Mouse (Mus musculus) embryonic facial prominence, embryonic 15.5 days (tissue): ENCODE measurements around the gene Gm27021. TPM values are rescaled to one million over a fixed set of nuclear protein-coding genes. Genes with fewer than 3 reads are reported as not detected.

Source experiments
- ATAC-seq: fragments of 200-750 bp; cut with Nextera tagmentation; 2 replicates; pipeline ENCODE4 v1.8.0; 2017; ENCODE audit warnings: low read depth, moderate TSS enrichment; ENCODE audit not compliant: insufficient number of reproducible peaks, low FRiP score, low TSS enrichment
- H3K27ac ChIP-seq: fragments of 300-500 bp; sonication (generic); replicated peaks from 2 replicates; pipeline ENCODE4 v1.5.1; 2015; ENCODE audit warnings: mild to moderate bottlenecking, inconsistent platforms
- H3K27me3 ChIP-seq: fragments of 300-500 bp; sonication (generic); 2 replicates; pipeline ENCODE4 v1.6.1; 2015; ENCODE audit warnings: inconsistent platforms
- H3K36me3 ChIP-seq: fragments of 300-500 bp; sonication (generic); 2 replicates; pipeline ENCODE4 v1.6.1; 2015; ENCODE audit warnings: mild to moderate bottlenecking, inconsistent platforms
- H3K4me1 ChIP-seq: fragments of 300-500 bp; sonication (generic); 2 replicates; pipeline ENCODE4 v1.6.1; 2015; ENCODE audit warnings: inconsistent platforms
- H3K4me2 ChIP-seq: fragments of 300-500 bp; sonication (generic); replicated peaks from 2 replicates; pipeline ENCODE4 v1.6.1; 2015; ENCODE audit warnings: mild to moderate bottlenecking, inconsistent platforms
- H3K4me3 ChIP-seq: fragments of 300-500 bp; sonication (generic); replicated peaks from 2 replicates; pipeline ENCODE4 v1.5.1; 2015; ENCODE audit warnings: mild to moderate bottlenecking, inconsistent platforms
- H3K9ac ChIP-seq: fragments of 300-500 bp; sonication (generic); 2 replicates; pipeline ENCODE4 v1.6.1; 2015; ENCODE audit warnings: inconsistent platforms
- H3K9me3 ChIP-seq: fragments of 300-500 bp; sonication (generic); replicated peaks from 2 replicates; pipeline ENCODE4 v1.6.1; 2016; ENCODE audit warnings: inconsistent platforms
- WGBS: fragments of 180-500 bp; shearing (Covaris S2); methylation state at CpG from one replicate; pipeline ENCODE4 v1.1.7; 2015; 5-methylcytosine and 5-hydroxymethylcytosine counted together
- polyA plus RNA-seq: library from polyadenylated mRNA; unstranded; fragments of >200 nt; fragmentation: Nextera tagmentation; extraction: Ambion mirVana; gene quantifications from 2 replicates; pipeline ENCODE4 v1.2.1, GENCODE M21; 2015

Gene Gm27021
- polyA plus RNA-seq, 1 experiment from 2014 or later, result 6.2 TPM

GRCm38 (mm10) chr8:120668374-120668905 is 561 bp upstream of the Gm27021 start, which contains the start of gene Emc8:
Gene Emc8, minus strand, starts transcription at chr8:120668573.
- Histone ChIP-seq H3K4me2 (peak within 1 kb of the TSS; percentile 85), H3K9ac (peak within 1 kb of the TSS; percentile 98), H3K4me1 (peaks cover 50% of the 10 kb centered on the region), H3K27me3 (no peaks in the 10 kb centered on the region), H3K4me3 (peak within 1 kb of the TSS; percentile 99), H3K36me3 (peaks cover 35% of the 10 kb centered on the region), H3K27ac (peak within 1 kb of the TSS; percentile 92), H3K9me3 (no peaks in the 10 kb centered on the region)
- under 1% methylated on average over 51 of the region's 51 CpGs for WGBS
- ATAC-seq, result no peak

GRCm38 (mm10) chr8:120666807-120667470 is 940 bp downstream of the Gm27021 start:
- H3K9ac ChIP-seq, result peak overlapping the region; percentile 98
- under 1% methylated on average over 17 of the region's 17 CpGs for WGBS
- peak overlapping the region; percentile 85 for H3K4me2 ChIP-seq
- H3K9me3 ChIP-seq, result no peaks in the 10 kb centered on the region
- ATAC-seq, result no peak
- H3K4me3 ChIP-seq, result peak overlapping the region; percentile 99
- peaks cover 50% of the 10 kb centered on the region for H3K4me1 ChIP-seq
- H3K36me3 ChIP-seq, result peaks cover 20% of the 10 kb centered on the region
- H3K27ac ChIP-seq, result peak overlapping the region; percentile 92
- H3K27me3 ChIP-seq, result no peaks in the 10 kb centered on the region

GRCm38 (mm10) chr8:120665726-120666455 is 2.0 kb downstream of the Gm27021 start:
- ATAC-seq, result no peak
- Histone ChIP-seq H3K4me2 (peak overlapping the region; percentile 85), H3K9me3 (no peaks in the 10 kb centered on the region), H3K27ac (no peak overlapping the region), H3K4me3 (peak overlapping the region; percentile 99), H3K9ac (no peak overlapping the region), H3K4me1 (peaks cover 46% of the 10 kb centered on the region), H3K36me3 (peaks cover 11% of the 10 kb centered on the region), H3K27me3 (no peaks in the 10 kb centered on the region)
- WGBS, result 66% methylated on average over 3 of the region's 3 CpGs

GRCm38 (mm10) chr8:120664566-120664965 is 3.3 kb downstream of the Gm27021 start:
- Histone ChIP-seq H3K36me3 (peaks cover 5% of the 10 kb centered on the region; the same call in 1 of the 2 replicates), H3K27me3 (no peaks in the 10 kb centered on the region), H3K27ac (no peak overlapping the region), H3K4me1 (peaks cover 40% of the 10 kb centered on the region), H3K9ac (no peak overlapping the region), H3K9me3 (no peaks in the 10 kb centered on the region), H3K4me2 (no peak overlapping the region), H3K4me3 (no peak overlapping the region)
- no peak for ATAC-seq
- WGBS, result 77% methylated on average over 6 of the region's 6 CpGs

- no peak overlapping the region for H3K27ac ChIP-seq
- 82% methylated on average over 8 of the region's 8 CpGs for whole genome bisulfite sequencing
These were observed 10.5 kb downstream of the Gm27021 start for GRCm38 (mm10) chr8:120657415-120657814.

GRCm38 (mm10) chr8:120656322-120657052 is 11.4 kb downstream of the Gm27021 start:
- peaks cover 65% of the 10 kb centered on the region for H3K36me3 ChIP-seq
- no peak overlapping the region for H3K4me2 ChIP-seq
- H3K27me3 ChIP-seq, result no peaks in the 10 kb centered on the region
- WGBS, result 89% methylated on average over 7 of the region's 7 CpGs
- H3K9ac ChIP-seq, result no peak overlapping the region
- no peak overlapping the region for H3K4me3 ChIP-seq
- no peaks in the 10 kb centered on the region for H3K9me3 ChIP-seq
- no peak for ATAC-seq
- no peaks in the 10 kb centered on the region for H3K4me1 ChIP-seq
- H3K27ac ChIP-seq, result no peak overlapping the region

More at GRCm38 (mm10) chr8:120657415-120657814, 10.5 kb downstream of the Gm27021 start:
- H3K36me3 ChIP-seq, result peaks cover 65% of the 10 kb centered on the region
- H3K4me2 ChIP-seq, result no peak overlapping the region
- H3K9me3 ChIP-seq, result no peaks in the 10 kb centered on the region
- H3K4me3 ChIP-seq, result no peak overlapping the region
- no peaks in the 10 kb centered on the region for H3K27me3 ChIP-seq
- H3K9ac ChIP-seq, result no peak overlapping the region
- no peaks in the 10 kb centered on the region for H3K4me1 ChIP-seq
- ATAC-seq, result no peak

GRCm38 (mm10) chr8:120647532-120647931 is 20.3 kb downstream of the Gm27021 start, which contains the start of gene 1190005I06Rik:
Gene 1190005I06Rik, minus strand, starts transcription at chr8:120647632.
- ATAC-seq, result no peak
- Histone ChIP-seq H3K4me2 (no peak within 1 kb of the TSS), H3K9me3 (no peaks in the 10 kb centered on the region), H3K4me1 (peaks cover 13% of the 10 kb centered on the region), H3K9ac (no peak within 1 kb of the TSS), H3K27ac (no peak within 1 kb of the TSS), H3K4me3 (no peak within 1 kb of the TSS), H3K36me3 (no peaks in the 10 kb centered on the region; the same call in 1 of the 2 replicates), H3K27me3 (no peaks in the 10 kb centered on the region)
- WGBS, result 28% methylated on average over 7 of the region's 7 CpGs

GRCm38 (mm10) chr8:120644663-120645062 is 23.2 kb downstream of the Gm27021 start:
- Histone ChIP-seq H3K9ac (no peak overlapping the region), H3K27ac (peak overlapping the region; percentile 48), H3K27me3 (no peaks in the 10 kb centered on the region), H3K9me3 (no peaks in the 10 kb centered on the region), H3K4me2 (no peak overlapping the region), H3K36me3 (no peaks in the 10 kb centered on the region; the same call in 1 of the 2 replicates), H3K4me3 (no peak overlapping the region), H3K4me1 (peaks cover 13% of the 10 kb centered on the region)
- WGBS, result 59% methylated on average over 7 of the region's 7 CpGs
- no peak; the same call in 1 of the 2 replicates for ATAC-seq

GRCm38 (mm10) chr8:120642031-120642662 is 25.7 kb downstream of the Gm27021 start:
- ATAC-seq, result no peak
- Histone ChIP-seq H3K4me3 (no peak overlapping the region), H3K9ac (no peak overlapping the region), H3K36me3 (no peaks in the 10 kb centered on the region), H3K4me1 (peaks cover 13% of the 10 kb centered on the region), H3K27ac (no peak overlapping the region), H3K4me2 (no peak overlapping the region), H3K9me3 (no peaks in the 10 kb centered on the region), H3K27me3 (no peaks in the 10 kb centered on the region)
- 78% methylated on average over 10 of the region's 10 CpGs for WGBS

- no peak overlapping the region for H3K9ac ChIP-seq
- H3K27ac ChIP-seq, result no peak overlapping the region
- H3K4me2 ChIP-seq, result no peak overlapping the region
- H3K4me3 ChIP-seq, result no peak overlapping the region
- no peaks in the 10 kb centered on the region for H3K27me3 ChIP-seq
- no peak for ATAC-seq
- H3K36me3 ChIP-seq, result no peaks in the 10 kb centered on the region
- WGBS, result 35% methylated on average over 8 of the region's 8 CpGs
- H3K9me3 ChIP-seq, result no peaks in the 10 kb centered on the region
- peaks cover 13% of the 10 kb centered on the region for H3K4me1 ChIP-seq
These were observed 26.6 kb downstream of the Gm27021 start for GRCm38 (mm10) chr8:120641245-120641644.
